Mouse (Mus musculus): Measurements from ENCODE around the gene Nfam1.
"Not testable (repeated sequence)": the region's sequence is repeated elsewhere in the genome, so short reads cannot be mapped to it uniquely, and the experiment has no call there.

The Nfam1 gene

GRCm38 (mm10) chr15:83032981-83033541 is at the start of gene Nfam1:
Gene Nfam1 (minus strand): TSS chr15:83033306.
- DNase-seq = peak; percentile 43 to 49

GRCm38 (mm10) chr15:83075607-83076525 is 42.8 kb upstream of the Nfam1 start:
- no peak for DNase-seq

- peak; percentile 30 to 54 for DNase-seq
Measured at GRCm38 (mm10) chr15:83074179-83074578, 41.1 kb upstream of the Nfam1 start.

GRCm38 (mm10) chr15:83071752-83072151 is 38.6 kb upstream of the Nfam1 start:
- no peak for DNase-seq

GRCm38 (mm10) chr15:83070942-83071341 is 37.8 kb upstream of the Nfam1 start:
- no peak for DNase-seq

- no peak for DNase-seq
Measured at GRCm38 (mm10) chr15:83068270-83068669, 35.2 kb upstream of the Nfam1 start.

GRCm38 (mm10) chr15:83065543-83065942 is 32.4 kb upstream of the Nfam1 start:
- DNase-seq = peak; percentile 86 to 89

- DNase-seq = not testable (repeated sequence)
Measured at GRCm38 (mm10) chr15:83062582-83062981, 29.5 kb upstream of the Nfam1 start.

- DNase-seq = no peak
Measured at GRCm38 (mm10) chr15:83061689-83062088, 28.6 kb upstream of the Nfam1 start.

GRCm38 (mm10) chr15:83059233-83059660 is 26.1 kb upstream of the Nfam1 start:
- no peak for DNase-seq

GRCm38 (mm10) chr15:83057533-83057932 is 24.4 kb upstream of the Nfam1 start:
- peak in 1 of 2 experiments; percentile 66 for DNase-seq

GRCm38 (mm10) chr15:83056378-83057083 is 23.4 kb upstream of the Nfam1 start:
- peak in 1 of 2 experiments; percentile 49 for DNase-seq

GRCm38 (mm10) chr15:83055569-83055968 is 22.5 kb upstream of the Nfam1 start:
- DNase-seq = no peak

GRCm38 (mm10) chr15:83053261-83053660 is 20.2 kb upstream of the Nfam1 start:
- DNase-seq = no peak

GRCm38 (mm10) chr15:83052341-83053104 is 19.4 kb upstream of the Nfam1 start:
- DNase-seq = no peak

- DNase-seq = no peak
Measured at GRCm38 (mm10) chr15:83046730-83047129, 13.6 kb upstream of the Nfam1 start.

GRCm38 (mm10) chr15:83046308-83046707 is 13.2 kb upstream of the Nfam1 start:
- DNase-seq = no peak

GRCm38 (mm10) chr15:83045565-83045964 is 12.5 kb upstream of the Nfam1 start:
- not testable (repeated sequence) for DNase-seq

GRCm38 (mm10) chr15:83043362-83043708 is 10.2 kb upstream of the Nfam1 start:
- DNase-seq = no peak

GRCm38 (mm10) chr15:83042655-83043361 is 9.7 kb upstream of the Nfam1 start:
- no peak for DNase-seq

GRCm38 (mm10) chr15:83040156-83040555 is 7.0 kb upstream of the Nfam1 start:
- no peak for DNase-seq

- DNase-seq = no peak
Measured at GRCm38 (mm10) chr15:83038812-83039211, 5.7 kb upstream of the Nfam1 start.
